Mouse (Mus musculus) cerebellum, postnatal 14 days (tissue): ENCODE measurements around the gene Arap2.
"Not testable (repeated sequence)": the region's sequence is repeated elsewhere in the genome, so short reads cannot be mapped to it uniquely, and the experiment has no call there.

Experiments used
- DNase-seq, 2 experiments: peaks; one replicate each; pipeline ENCODE4 v3.0.0; 2021; ENCODE audit warnings: mixed read lengths in 2 of 2

Gene Arap2

GRCm38 (mm10) chr5:62739451-62740415, 26.2 kb downstream of the Arap2 start:
- peak; percentile 69 to 72 for DNase-seq

- not testable (repeated sequence) for DNase-seq
Observed at GRCm38 (mm10) chr5:62730573-62730972, 35.4 kb downstream of the Arap2 start.

- peak; percentile 63 to 69 for DNase-seq
Observed at GRCm38 (mm10) chr5:62725551-62725950, 40.4 kb downstream of the Arap2 start.

- DNase-seq, result no peak
Observed at GRCm38 (mm10) chr5:62723261-62724105, 42.5 kb downstream of the Arap2 start.

GRCm38 (mm10) chr5:62716468-62716867, 49.5 kb downstream of the Arap2 start:
- DNase-seq, result no peak

- no peak for DNase-seq
Observed at GRCm38 (mm10) chr5:62715977-62716376, 50.0 kb downstream of the Arap2 start.

GRCm38 (mm10) chr5:62715436-62715835, 50.5 kb downstream of the Arap2 start:
- no peak for DNase-seq

- no peak for DNase-seq
Observed at GRCm38 (mm10) chr5:62710955-62711354, 55.0 kb downstream of the Arap2 start.

GRCm38 (mm10) chr5:62706900-62707299, 59.1 kb downstream of the Arap2 start:
- DNase-seq, result peak; percentile 65 to 76

- no peak for DNase-seq
Observed at GRCm38 (mm10) chr5:62689965-62690364, 76.0 kb downstream of the Arap2 start.

- DNase-seq, result no peak
Observed at GRCm38 (mm10) chr5:62683751-62684150, 82.2 kb downstream of the Arap2 start.

GRCm38 (mm10) chr5:62683207-62683606, 82.8 kb downstream of the Arap2 start:
- DNase-seq, result no peak

GRCm38 (mm10) chr5:62677390-62677789, 88.6 kb downstream of the Arap2 start:
- no peak for DNase-seq

- peak in 1 of 2 experiments; percentile 9 for DNase-seq
Observed at GRCm38 (mm10) chr5:62672736-62673436, 93.1 kb downstream of the Arap2 start.

- no peak for DNase-seq
Observed at GRCm38 (mm10) chr5:62665329-62665728, 100.6 kb downstream of the Arap2 start.

GRCm38 (mm10) chr5:62664847-62665246, 101.1 kb downstream of the Arap2 start:
- no peak for DNase-seq

- DNase-seq, result no peak
Observed at GRCm38 (mm10) chr5:62663206-62663605, 102.8 kb downstream of the Arap2 start.

GRCm38 (mm10) chr5:62653924-62654323, 112.0 kb downstream of the Arap2 start:
- no peak for DNase-seq

- DNase-seq, result no peak
Observed at GRCm38 (mm10) chr5:62642330-62642729, 123.6 kb downstream of the Arap2 start.

GRCm38 (mm10) chr5:62640501-62640900, 125.5 kb downstream of the Arap2 start:
- no peak for DNase-seq

- DNase-seq, result peak; percentile 59 to 89
Observed at GRCm38 (mm10) chr5:62636341-62636740, 129.6 kb downstream of the Arap2 start.

GRCm38 (mm10) chr5:62628901-62629300, 137.1 kb downstream of the Arap2 start:
- DNase-seq, result peak; percentile 44 to 50
